Mouse (Mus musculus): ENCODE measurements at regions not wholly inside any gene's neighbourhood (a gene's known extent, or its start where the extent isn't known, plus 50 kb on each side); places are given as distances from the start of the nearest gene placed in this dataset.

- no peak for DNase-seq (ENCODE audit: low read depth)
These were observed 113.3 kb upstream of the Tbl1xr1 start for GRCm38 (mm10) chr3:21962921-21963732.

- no peak for DNase-seq (ENCODE audit: low read depth)
These were observed 112.6 kb upstream of the Tbl1xr1 start for GRCm38 (mm10) chr3:21963733-21964351.

GRCm38 (mm10) chr3:21964438-21964837, 112.0 kb upstream of the Tbl1xr1 start:
- DNase-seq (ENCODE audit: low read depth) = no peak

- no peak for DNase-seq (ENCODE audit: low read depth)
These were observed 110.9 kb upstream of the Tbl1xr1 start for GRCm38 (mm10) chr3:21965556-21965955.

- no peak for DNase-seq (ENCODE audit: low read depth)
These were observed 104.7 kb upstream of the Tbl1xr1 start for GRCm38 (mm10) chr3:21971731-21972130.

GRCm38 (mm10) chr3:21973153-21973552, 103.3 kb upstream of the Tbl1xr1 start:
- DNase-seq (ENCODE audit: low read depth) = no peak

GRCm38 (mm10) chr3:21973681-21974080, 102.8 kb upstream of the Tbl1xr1 start:
- no peak for DNase-seq (ENCODE audit: low read depth)

GRCm38 (mm10) chr3:21974766-21975165, 101.7 kb upstream of the Tbl1xr1 start:
- no peak for DNase-seq (ENCODE audit: low read depth)

- no peak for DNase-seq (ENCODE audit: low read depth)
These were observed 98.7 kb upstream of the Tbl1xr1 start for GRCm38 (mm10) chr3:21977775-21978174.

- no peak for DNase-seq (ENCODE audit: low read depth)
These were observed 93.5 kb upstream of the Tbl1xr1 start for GRCm38 (mm10) chr3:21982991-21983390.

- DNase-seq (ENCODE audit: low read depth) = no peak
These were observed 92.3 kb upstream of the Tbl1xr1 start for GRCm38 (mm10) chr3:21983993-21984725.

GRCm38 (mm10) chr3:21984807-21985206, 91.6 kb upstream of the Tbl1xr1 start:
- no peak for DNase-seq (ENCODE audit: low read depth)

GRCm38 (mm10) chr3:21986164-21986892, 90.1 kb upstream of the Tbl1xr1 start:
- no peak for DNase-seq (ENCODE audit: low read depth)

- no peak for DNase-seq (ENCODE audit: low read depth)
These were observed 89.6 kb upstream of the Tbl1xr1 start for GRCm38 (mm10) chr3:21986893-21987250.

- DNase-seq (ENCODE audit: low read depth) = no peak
These were observed 88.9 kb upstream of the Tbl1xr1 start for GRCm38 (mm10) chr3:21987455-21988009.

- DNase-seq (ENCODE audit: low read depth) = peak; percentile 33
These were observed 88.4 kb upstream of the Tbl1xr1 start for GRCm38 (mm10) chr3:21988010-21988531.

GRCm38 (mm10) chr3:21990526-21990925, 85.9 kb upstream of the Tbl1xr1 start:
- DNase-seq (ENCODE audit: low read depth) = no peak

GRCm38 (mm10) chr3:21991681-21992152, 84.7 kb upstream of the Tbl1xr1 start:
- no peak for DNase-seq (ENCODE audit: low read depth)

GRCm38 (mm10) chr3:21992203-21992602, 84.2 kb upstream of the Tbl1xr1 start:
- DNase-seq (ENCODE audit: low read depth) = no peak

- DNase-seq (ENCODE audit: low read depth) = no peak
These were observed 82.5 kb upstream of the Tbl1xr1 start for GRCm38 (mm10) chr3:21993961-21994360.

- peak; percentile 19 for DNase-seq (ENCODE audit: low read depth)
These were observed 80.7 kb upstream of the Tbl1xr1 start for GRCm38 (mm10) chr3:21995566-21996391.

All from c-Kit-positive CD71-positive TER-119-negative erythroid progenitor cells, embryonic 14.5 days (primary cell).